Mouse (Mus musculus) left cerebral cortex, postnatal 4 days (tissue): ENCODE data around the gene Islr. TPM values are rescaled to one million over a fixed set of nuclear protein-coding genes. Genes with fewer than 3 reads are reported as not detected.
"Not testable (repeated sequence)": the region's sequence is repeated elsewhere in the genome, so short reads cannot be mapped to it uniquely, and the experiment has no call there.

Experiments
- DNase-seq: peaks from one replicate; pipeline ENCODE4 v3.0.0-alpha.2; 2022
- intact Hi-C: fragments of 180-260 bp; cut with DNase I; formaldehyde crosslinking; loops from one replicate; pipeline ENCODE4 v1.15.1; 2025
- total RNA-seq, 2 experiments: library from RNA; stranded (reverse); gene quantifications; 2 replicates each; pipeline ENCODE4 v1.2.3; 2021

The Islr gene
- 10 to 100 TPM; 18.6 to 19.3 TPM for total RNA-seq

GRCm38 (mm10) chr9:58203516-58204447 lies at the start of gene Islr, which contains the start of gene Islr2:
Gene Islr (minus strand): TSS chr9:58204306.
Gene Islr2 (minus strand): TSS chr9:58204319.
- intact Hi-C loops = loop anchor here (5.0 kb wide), 1 partner anchor 151 kb away; no protein-coding TSS in a partner anchor
- peak; percentile 78 for DNase-seq

GRCm38 (mm10) chr9:58253805-58254122 lies 49.7 kb upstream of the Islr start:
- intact Hi-C loops, DNase-seq: not testable (repeated sequence)

GRCm38 (mm10) chr9:58253033-58253804 lies 49.1 kb upstream of the Islr start, which contains the start of gene Stoml1:
Gene Stoml1 (plus strand): TSS chr9:58253164.
- peak; percentile 93 for DNase-seq
- intact Hi-C loops = no loop called here

- intact Hi-C loops, DNase-seq: not testable (repeated sequence)
Observed at GRCm38 (mm10) chr9:58250730-58251129, 46.6 kb upstream of the Islr start.

GRCm38 (mm10) chr9:58250322-58250721 lies 46.2 kb upstream of the Islr start:
- intact Hi-C loops = no loop called here

GRCm38 (mm10) chr9:58249592-58250192 lies 45.6 kb upstream of the Islr start, which contains the start of gene Pml:
Gene Pml (minus strand): TSS chr9:58249786.
- intact Hi-C loops = no loop called here
- DNase-seq = peak; percentile 59

More at GRCm38 (mm10) chr9:58250322-58250721, 46.2 kb upstream of the Islr start:
- DNase-seq = no peak

GRCm38 (mm10) chr9:58248746-58249413 lies 44.8 kb upstream of the Islr start:
- no peak for DNase-seq
- intact Hi-C loops = no loop called here

- intact Hi-C loops = no loop called here
Observed at GRCm38 (mm10) chr9:58247064-58247759, 43.1 kb upstream of the Islr start.

GRCm38 (mm10) chr9:58246083-58246591 lies 42.0 kb upstream of the Islr start:
- DNase-seq = no peak
- intact Hi-C loops = no loop called here

More at GRCm38 (mm10) chr9:58247064-58247759, 43.1 kb upstream of the Islr start:
- DNase-seq = peak; percentile 89

- DNase-seq = no peak
- intact Hi-C loops = no loop called here
Observed at GRCm38 (mm10) chr9:58243696-58244095, 39.6 kb upstream of the Islr start.

- no peak for DNase-seq
Observed at GRCm38 (mm10) chr9:58242696-58243095, 38.6 kb upstream of the Islr start.

GRCm38 (mm10) chr9:58241780-58242485 lies 37.8 kb upstream of the Islr start:
- intact Hi-C loops = no loop called here
- peak; percentile 49 for DNase-seq

More at GRCm38 (mm10) chr9:58242696-58243095, 38.6 kb upstream of the Islr start:
- intact Hi-C loops = no loop called here

GRCm38 (mm10) chr9:58234502-58235015 lies 30.5 kb upstream of the Islr start:
- intact Hi-C loops = no loop called here
- no peak for DNase-seq

GRCm38 (mm10) chr9:58232374-58232773 lies 28.3 kb upstream of the Islr start:
- DNase-seq = no peak
- intact Hi-C loops = no loop called here

GRCm38 (mm10) chr9:58231746-58232145 lies 27.6 kb upstream of the Islr start:
- no peak for DNase-seq
- intact Hi-C loops = no loop called here

GRCm38 (mm10) chr9:58228777-58229466 lies 24.8 kb upstream of the Islr start:
- intact Hi-C loops = no loop called here
- no peak for DNase-seq

- intact Hi-C loops = no loop called here
- DNase-seq = peak; percentile 41
Observed at GRCm38 (mm10) chr9:58225915-58226913, 22.1 kb upstream of the Islr start.
